Comparison of ENCODE assay signal across 9 mouse cellular contexts in genomic region chr3:95734092-95734702, GRCm38 (mm10). TPM values are rescaled to one million over a fixed set of nuclear protein-coding genes. Genes with fewer than 3 reads are reported as not detected.
A peak's percentile ranks its signal among the peaks of the same experiment; 100 is the strongest.
DNase-seq lines count a peak whose midpoint lies in the region; ATAC-seq and TF ChIP-seq lines count a peak whose summit lies in the region.
"Had no signal": no experiment of that assay in that cellular context is flagged by ENCODE, and none has a peak within 500 bp of the region (broad histone marks: within the 10 kb centered on the region; RNA-seq: fewer than 3 reads in every experiment).

No protein-coding gene starts in this region.

- H3K36me3 ChIP-seq in embryonic facial prominence, embryonic 13.5 days = peaks cover 21% of the 10 kb centered on the region
- H3K36me3 ChIP-seq in embryonic facial prominence, embryonic 10.5 days (replicated peaks) = peaks cover 55% of the 10 kb centered on the region
- H3K36me3 ChIP-seq in MEL (ENCODE audit: control insufficient read depth in 1 of 2, insufficient read depth in 2 of 2, low read length in 2 of 2) = peaks cover 0 to 24% of the 10 kb centered on the region in 2 experiments; a peak in 2 of 4 replicates
- H3K36me3 ChIP-seq in liver, embryonic 11.5 days (ENCODE audit: control insufficient read depth, insufficient read depth, low read length) = peaks cover 11% of the 10 kb centered on the region
- H3K36me3 ChIP-seq in midbrain, postnatal 0 days (ENCODE audit: insufficient read depth, low read length) = peaks cover 26% of the 10 kb centered on the region
- peaks cover 3% of the 10 kb centered on the region; the same call in 1 of the 2 replicates for H3K36me3 ChIP-seq in midbrain, embryonic 16.5 days (ENCODE audit: control insufficient read depth, insufficient read depth, low read length)

- TF ChIP-seq POLR2A in MEL (IDR thresholded peaks at IDR 0.05; ENCODE audit: control insufficient read depth in 1 of 2, insufficient read depth in 1 of 2, low read depth in 1 of 2, low read length in 2 of 2, poor library complexity in 1 of 2) = no peak

- ATAC-seq in embryonic facial prominence, embryonic 13.5 days (ENCODE audit: insufficient number of reproducible peaks, insufficient read depth, low FRiP score, low TSS enrichment, low read depth) = no peak
- peak; percentile 57 for ATAC-seq in liver, embryonic 11.5 days (replicated peaks; ENCODE audit: low FRiP score)
- no peak for ATAC-seq in midbrain, postnatal 0 days (ENCODE audit: low FRiP score)
- ATAC-seq in midbrain, embryonic 16.5 days = no peak

- peak in 1 of 2 experiments; percentile 24; a peak in 1 of 4 replicates for TF ChIP-seq EP300 in MEL (IDR thresholded peaks at IDR 0.05; ENCODE audit: low read depth in 1 of 2, low read length in 2 of 2)

- no peak overlapping the region for H3K4me3 ChIP-seq in embryonic facial prominence, embryonic 13.5 days
- no peak overlapping the region for H3K4me3 ChIP-seq in embryonic facial prominence, embryonic 10.5 days
- H3K4me3 ChIP-seq in MEL (ENCODE audit: control insufficient read depth in 1 of 2, insufficient read depth in 1 of 2, low read depth in 2 of 2, low read length in 2 of 2) = no peak overlapping the region
- no peak overlapping the region for H3K4me3 ChIP-seq in liver, embryonic 11.5 days (ENCODE audit: low read depth, low read length)
- no peak overlapping the region for H3K4me3 ChIP-seq in midbrain, postnatal 0 days (ENCODE audit: low read depth, low read length)
- no peak overlapping the region for H3K4me3 ChIP-seq in midbrain, embryonic 16.5 days (ENCODE audit: low read depth, low read length)

- WGBS in embryonic facial prominence, embryonic 13.5 days = 73% methylated on average over 13 of the region's 13 CpGs
- WGBS in embryonic facial prominence, embryonic 10.5 days = 75% methylated on average over 13 of the region's 13 CpGs
- 46% methylated on average over 13 of the region's 13 CpGs for WGBS in liver, embryonic 11.5 days
- 80% methylated on average over 13 of the region's 13 CpGs for WGBS in midbrain, postnatal 0 days
- 79% methylated on average over 13 of the region's 13 CpGs for WGBS in midbrain, embryonic 16.5 days

- H3K4me1 ChIP-seq in embryonic facial prominence, embryonic 13.5 days = 0 out of 2 replicates have a peak, but pooled peaks cover 3% of the 10 kb centered on the region
- peaks cover 17% of the 10 kb centered on the region for H3K4me1 ChIP-seq in embryonic facial prominence, embryonic 10.5 days
- H3K4me1 ChIP-seq in MEL (ENCODE audit: control insufficient read depth in 1 of 2, insufficient read depth in 2 of 2, low read length in 2 of 2) = peaks cover 13 to 27% of the 10 kb centered on the region in 2 experiments
- peaks cover 38% of the 10 kb centered on the region for H3K4me1 ChIP-seq in liver, embryonic 11.5 days (replicated peaks; ENCODE audit: control insufficient read depth, insufficient read depth, low read length)
- H3K4me1 ChIP-seq in midbrain, postnatal 0 days (ENCODE audit: insufficient read depth, low read length) = no peaks in the 10 kb centered on the region
- no peaks in the 10 kb centered on the region for H3K4me1 ChIP-seq in midbrain, embryonic 16.5 days (ENCODE audit: control insufficient read depth, insufficient read depth, low read length)

- H3K9me3 ChIP-seq in embryonic facial prominence, embryonic 13.5 days = no peaks in the 10 kb centered on the region
- H3K9me3 ChIP-seq in embryonic facial prominence, embryonic 10.5 days = no peaks in the 10 kb centered on the region
- H3K9me3 ChIP-seq in MEL (replicated peaks; ENCODE audit: insufficient read depth, low read length) = no peaks in the 10 kb centered on the region
- H3K9me3 ChIP-seq in liver, embryonic 11.5 days (ENCODE audit: control insufficient read depth, low read length) = no peaks in the 10 kb centered on the region
- no peaks in the 10 kb centered on the region for H3K9me3 ChIP-seq in midbrain, postnatal 0 days (ENCODE audit: low read length)
- no peaks in the 10 kb centered on the region for H3K9me3 ChIP-seq in midbrain, embryonic 16.5 days (replicated peaks; ENCODE audit: control insufficient read depth, low read length, poor library complexity, severe bottlenecking)

- no peak for TF ChIP-seq RAD21 in MEL (IDR thresholded peaks at IDR 0.05; ENCODE audit: low read depth, low read length)

- H3K79me2 ChIP-seq in MEL (ENCODE audit: control insufficient read depth, insufficient read depth, low read length, poor library complexity) = no peaks in the 10 kb centered on the region

- DNase-seq in embryonic facial prominence, embryonic 10.5 days (ENCODE audit: low spot score) = no peak
- DNase-seq in MEL (ENCODE audit: low read depth, low spot score) = peak; percentile 83
- DNase-seq in c-Kit-positive CD71-positive TER-119-positive erythroid progenitor cells, embryonic 14.5 days (ENCODE audit: low spot score) = peak; percentile 80
- no peak for DNase-seq in liver, embryonic 11.5 days (ENCODE audit: low spot score)
- DNase-seq in midbrain, postnatal 0 days (ENCODE audit: low spot score) = no peak
- no peak for DNase-seq in kidney, adult 11 months
- DNase-seq: spleen, adult 18-20 months had no signal

- H3K9ac ChIP-seq in embryonic facial prominence, embryonic 13.5 days = peak overlapping the region; percentile 16; the same call in 1 of the 2 replicates
- no peak overlapping the region for H3K9ac ChIP-seq in MEL (ENCODE audit: control insufficient read depth, low read depth, low read length, poor library complexity, severe bottlenecking)
- no peak overlapping the region; the same call in 1 of the 2 replicates for H3K9ac ChIP-seq in liver, embryonic 11.5 days (ENCODE audit: low read depth, low read length)
- no peak overlapping the region for H3K9ac ChIP-seq in midbrain, postnatal 0 days (replicated peaks; ENCODE audit: low read length, poor library complexity, severe bottlenecking)
- no peak overlapping the region for H3K9ac ChIP-seq in midbrain, embryonic 16.5 days (ENCODE audit: low read depth, low read length)

- no peak for TF ChIP-seq CTCF in MEL (IDR thresholded peaks at IDR 0.05 in 2 of 3, conservative IDR thresholded peaks at IDR 0.05 in 1 of 3; ENCODE audit: control insufficient read depth in 1 of 3, insufficient read depth in 1 of 3, low read depth in 2 of 3, low read length in 3 of 3, poor library complexity in 1 of 3, severe bottlenecking in 1 of 3)
- TF ChIP-seq CTCF in midbrain, postnatal 0 days (IDR thresholded peaks at IDR 0.05) = no peak

- no peak overlapping the region for H3K4me2 ChIP-seq in embryonic facial prominence, embryonic 13.5 days
- no peak overlapping the region; the same call in 1 of the 2 replicates for H3K4me2 ChIP-seq in liver, embryonic 11.5 days
- no peak overlapping the region for H3K4me2 ChIP-seq in midbrain, postnatal 0 days (ENCODE audit: low read depth, low read length, poor library complexity, severe bottlenecking)
- H3K4me2 ChIP-seq in midbrain, embryonic 16.5 days (ENCODE audit: low read length) = no peak overlapping the region

- no peak overlapping the region for H3K27ac ChIP-seq in embryonic facial prominence, embryonic 13.5 days
- H3K27ac ChIP-seq in embryonic facial prominence, embryonic 10.5 days (replicated peaks) = no peak overlapping the region; the same call in 1 of the 2 replicates
- H3K27ac ChIP-seq in MEL (ENCODE audit: control insufficient read depth, low read depth, low read length) = peak overlapping the region; percentile 30
- H3K27ac ChIP-seq in liver, embryonic 11.5 days (ENCODE audit: low read depth, low read length) = no peak overlapping the region
- no peak overlapping the region for H3K27ac ChIP-seq in midbrain, postnatal 0 days (ENCODE audit: low read depth, low read length)
- H3K27ac ChIP-seq in midbrain, embryonic 16.5 days (ENCODE audit: low read length) = no peak overlapping the region

- H3K27me3 ChIP-seq in embryonic facial prominence, embryonic 13.5 days = no peaks in the 10 kb centered on the region
- H3K27me3 ChIP-seq in embryonic facial prominence, embryonic 10.5 days (replicated peaks; ENCODE audit: low read depth, poor library complexity, severe bottlenecking) = no peaks in the 10 kb centered on the region
- no peaks in the 10 kb centered on the region for H3K27me3 ChIP-seq in MEL (ENCODE audit: control insufficient read depth in 1 of 2, insufficient read depth in 2 of 2, low read length in 2 of 2)
- H3K27me3 ChIP-seq in liver, embryonic 11.5 days (replicated peaks; ENCODE audit: control insufficient read depth, insufficient read depth, low read length) = no peaks in the 10 kb centered on the region
- H3K27me3 ChIP-seq in midbrain, postnatal 0 days (ENCODE audit: insufficient read depth, low read length) = no peaks in the 10 kb centered on the region
- H3K27me3 ChIP-seq in midbrain, embryonic 16.5 days (ENCODE audit: control insufficient read depth, insufficient read depth, low read depth, low read length) = no peaks in the 10 kb centered on the region

RNA-seq across cellular contexts. Expression of gene Ecm1, which starts 5.2 kb away (rescaled TPM):
- 5.9 and 6.6 TPM in 2 replicates for polyA plus RNA-seq in embryonic facial prominence, embryonic 13.5 days (2015; fragmentation: Nextera tagmentation; extraction: Ambion mirVana)
- polyA plus RNA-seq in embryonic facial prominence, embryonic 10.5 days (2016; fragmentation: Nextera tagmentation; extraction: Ambion mirVana) = 9.7 and 10.9 TPM in 2 replicates
- total RNA-seq in MEL (2012; rRNA removed) = 0.39 and 1.0 TPM in 2 replicates
- polyA plus RNA-seq in MEL (2012; ENCODE audit: insufficient read depth in 1 of 2, insufficient read length in 2 of 2, low read depth in 1 of 2, low replicate concordance in 2 of 2, missing spikeins in 1 of 2) = 1 to 10 TPM in 1 of 2 experiments, not detected in 1; 9.5 TPM
- 30.4 and 31.7 TPM in 2 replicates for polyA plus RNA-seq in liver, embryonic 11.5 days (2014; fragmentation: Nextera tagmentation; extraction: Ambion mirVana)
- 6.2 and 9.9 TPM in 2 replicates for total RNA-seq in midbrain, postnatal 0 days (2014; rRNA removed)
- 9.7 and 10.8 TPM in 2 replicates for polyA plus RNA-seq in midbrain, postnatal 0 days (2015; fragmentation: Nextera tagmentation; extraction: Ambion mirVana)
- 10.0 and 11.5 TPM in 2 replicates for polyA plus RNA-seq in midbrain, embryonic 16.5 days (2015; fragmentation: Nextera tagmentation; extraction: Ambion mirVana)

RNA-seq across cellular contexts. Expression of gene Tars2, which starts 25.8 kb away (rescaled TPM):
- 47.3 and 47.9 TPM in 2 replicates for polyA plus RNA-seq in embryonic facial prominence, embryonic 13.5 days (2015; fragmentation: Nextera tagmentation; extraction: Ambion mirVana)
- polyA plus RNA-seq in embryonic facial prominence, embryonic 10.5 days (2016; fragmentation: Nextera tagmentation; extraction: Ambion mirVana) = 65.5 and 71.5 TPM in 2 replicates
- 138 and 141 TPM in 2 replicates for total RNA-seq in MEL (2012; rRNA removed)
- polyA plus RNA-seq in MEL (2012; ENCODE audit: insufficient read depth in 1 of 2, insufficient read length in 2 of 2, low read depth in 1 of 2, low replicate concordance in 2 of 2, missing spikeins in 1 of 2) = 100 to 1,000 TPM in 1 of 2 experiments, not detected in 1; 237 TPM
- 97.9 and 102 TPM in 2 replicates for polyA plus RNA-seq in liver, embryonic 11.5 days (2014; fragmentation: Nextera tagmentation; extraction: Ambion mirVana)
- total RNA-seq in midbrain, postnatal 0 days (2014; rRNA removed) = 34.7 and 39.8 TPM in 2 replicates
- polyA plus RNA-seq in midbrain, postnatal 0 days (2015; fragmentation: Nextera tagmentation; extraction: Ambion mirVana) = 40.8 and 45.0 TPM in 2 replicates
- polyA plus RNA-seq in midbrain, embryonic 16.5 days (2015; fragmentation: Nextera tagmentation; extraction: Ambion mirVana) = 46.2 and 54.1 TPM in 2 replicates

RNA-seq across cellular contexts. Expression of gene Adamtsl4, which starts 46.5 kb away (rescaled TPM):
- 1.7 and 1.9 TPM in 2 replicates for polyA plus RNA-seq in embryonic facial prominence, embryonic 13.5 days (2015; fragmentation: Nextera tagmentation; extraction: Ambion mirVana)
- polyA plus RNA-seq in embryonic facial prominence, embryonic 10.5 days (2016; fragmentation: Nextera tagmentation; extraction: Ambion mirVana) = 1.00 and 1.6 TPM in 2 replicates
- 0.03 and 0.27 TPM in 2 replicates for total RNA-seq in MEL (2012; rRNA removed)
- under 1 TPM in 1 of 2 experiments, not detected in 1; 0.88 TPM for polyA plus RNA-seq in MEL (2012; ENCODE audit: insufficient read depth in 1 of 2, insufficient read length in 2 of 2, low read depth in 1 of 2, low replicate concordance in 2 of 2, missing spikeins in 1 of 2)
- polyA plus RNA-seq in liver, embryonic 11.5 days (2014; fragmentation: Nextera tagmentation; extraction: Ambion mirVana) = 0.38 and 1.2 TPM in 2 replicates
- total RNA-seq in midbrain, postnatal 0 days (2014; rRNA removed) = 1.3 and 1.4 TPM in 2 replicates
- polyA plus RNA-seq in midbrain, postnatal 0 days (2015; fragmentation: Nextera tagmentation; extraction: Ambion mirVana) = 1.0 and 1.4 TPM in 2 replicates
- 0.80 and 1.0 TPM in 2 replicates for polyA plus RNA-seq in midbrain, embryonic 16.5 days (2015; fragmentation: Nextera tagmentation; extraction: Ambion mirVana)

Comparison
In these comparisons a context has a peak if more than half of its experiments do, and no peak if none do; other contexts are left out.
1. DNase-seq: peak in MEL (single experiment) and c-Kit-positive CD71-positive TER-119-positive erythroid progenitor cells, embryonic 14.5 days (single experiment); none in embryonic facial prominence, embryonic 10.5 days (single experiment), liver, embryonic 11.5 days (single experiment), midbrain, postnatal 0 days (single experiment) and kidney, adult 11 months (single experiment).